Mouse (Mus musculus) heart, embryonic 11.5 days (tissue): ENCODE measurements at regions not wholly inside any gene's neighbourhood (a gene's known extent, or its start where the extent isn't known, plus 50 kb on each side); places are given as distances from the start of the nearest gene placed in this dataset.

Source experiments
- ATAC-seq: fragments of 200-750 bp; cut with Nextera tagmentation; replicated peaks from 2 replicates; pipeline ENCODE4 v1.8.0; 2017; ENCODE audit warnings: moderate library complexity; ENCODE audit not compliant: insufficient number of reproducible peaks, low FRiP score, low TSS enrichment
- H3K27ac ChIP-seq: fragments of 300-500 bp; sonication (generic); 2 replicates; pipeline ENCODE4 v1.5.1; 2014; ENCODE audit warnings: mild to moderate bottlenecking, low read depth, low read length
- H3K27me3 ChIP-seq: fragments of 300-500 bp; sonication (generic); 2 replicates; pipeline ENCODE4 v1.6.1; 2014; ENCODE audit warnings: mild to moderate bottlenecking, low read length, mixed read lengths; ENCODE audit not compliant: control insufficient read depth, insufficient read depth
- H3K36me3 ChIP-seq: fragments of 300-500 bp; sonication (generic); 2 replicates; pipeline ENCODE4 v1.6.1; 2014; ENCODE audit warnings: mild to moderate bottlenecking, low read length, moderate library complexity, mixed read lengths; ENCODE audit not compliant: control insufficient read depth, insufficient read depth
- H3K4me1 ChIP-seq: fragments of 300-500 bp; sonication (generic); 2 replicates; pipeline ENCODE4 v1.6.1; 2014; ENCODE audit warnings: low read length; ENCODE audit not compliant: control insufficient read depth, insufficient read depth
- H3K4me2 ChIP-seq: fragments of 300-500 bp; sonication (generic); 2 replicates; pipeline ENCODE4 v1.6.1; 2014; ENCODE audit warnings: mild to moderate bottlenecking, moderate library complexity
- H3K4me3 ChIP-seq: fragments of 300-500 bp; sonication (generic); 2 replicates; pipeline ENCODE4 v1.5.1; 2014; ENCODE audit warnings: low read depth, low read length
- H3K9ac ChIP-seq: fragments of 300-500 bp; sonication (generic); 2 replicates; pipeline ENCODE4 v1.6.1; 2014; ENCODE audit warnings: mild to moderate bottlenecking, low read depth, low read length, moderate library complexity
- H3K9me3 ChIP-seq: fragments of 300-500 bp; sonication (generic); replicated peaks from 2 replicates; pipeline ENCODE4 v1.6.1; 2016; ENCODE audit warnings: low read length; ENCODE audit not compliant: control insufficient read depth
- WGBS: fragments of 180-500 bp; shearing (Covaris S2); extraction: QIAGEN DNeasy Blood & Tissue Kit; methylation state at CpG from one replicate; pipeline ENCODE4 v1.1.7; 2014; ENCODE audit not compliant: insufficient replicate concordance; 5-methylcytosine and 5-hydroxymethylcytosine counted together

DNA sequence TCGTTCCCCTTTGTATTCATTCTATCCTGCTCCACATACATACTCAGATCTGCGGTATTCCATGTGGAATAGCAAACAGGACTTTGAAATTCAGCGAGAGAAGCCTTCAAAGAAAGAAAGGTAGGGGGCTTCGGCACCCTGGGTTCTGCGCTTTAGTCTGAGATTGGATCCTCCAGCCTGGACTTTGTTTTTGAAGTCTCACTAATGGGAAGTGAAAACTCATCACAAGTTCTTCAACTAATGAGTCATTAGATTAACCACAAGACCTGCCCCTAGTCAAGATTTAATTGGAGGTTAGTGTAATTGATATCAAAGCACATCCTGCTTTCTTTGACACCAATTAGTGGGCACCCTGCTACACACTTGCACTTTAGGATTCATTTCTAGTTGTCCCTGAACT lies 492.5 kb upstream of the Zfp960 start:
- H3K27me3 ChIP-seq = no peaks in the 10 kb centered on the region
- no peak overlapping the region for H3K4me2 ChIP-seq
- H3K36me3 ChIP-seq = no peaks in the 10 kb centered on the region
- WGBS = 53% methylated on average over 5 of the region's 5 CpGs
- no peak overlapping the region for H3K27ac ChIP-seq
- H3K9ac ChIP-seq = no peak overlapping the region
- H3K4me1 ChIP-seq = no peaks in the 10 kb centered on the region
- no peak overlapping the region for H3K4me3 ChIP-seq
- H3K9me3 ChIP-seq = no peaks in the 10 kb centered on the region
- ATAC-seq = no peak

DNA sequence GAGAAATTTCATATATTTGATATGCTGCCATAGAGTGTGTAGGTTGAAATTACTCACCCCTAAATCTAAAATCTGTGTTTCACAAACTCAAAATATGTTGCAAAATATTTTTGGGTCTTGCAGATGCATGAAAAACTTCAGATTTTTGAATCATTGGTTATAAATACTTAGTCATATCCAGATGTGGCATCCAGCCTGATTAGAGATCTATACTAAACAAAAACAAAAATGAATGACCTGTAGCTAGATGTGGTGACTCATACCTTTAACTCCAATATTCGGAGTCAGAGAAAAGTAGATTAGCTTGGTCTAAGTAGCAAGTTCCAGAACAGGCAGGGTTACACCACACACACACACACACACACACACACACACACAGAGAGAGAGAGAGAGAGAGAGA lies 475.1 kb upstream of the Zfp960 start:
- no peak overlapping the region for H3K4me3 ChIP-seq
- H3K9me3 ChIP-seq = no peaks in the 10 kb centered on the region
- ATAC-seq = no peak
- no peak overlapping the region for H3K4me2 ChIP-seq
- no peaks in the 10 kb centered on the region for H3K4me1 ChIP-seq
- H3K36me3 ChIP-seq = no peaks in the 10 kb centered on the region
- no peaks in the 10 kb centered on the region for H3K27me3 ChIP-seq
- H3K9ac ChIP-seq = no peak overlapping the region
- H3K27ac ChIP-seq = no peak overlapping the region
- 62% methylated on average over 1 of the region's 1 CpGs for WGBS

DNA sequence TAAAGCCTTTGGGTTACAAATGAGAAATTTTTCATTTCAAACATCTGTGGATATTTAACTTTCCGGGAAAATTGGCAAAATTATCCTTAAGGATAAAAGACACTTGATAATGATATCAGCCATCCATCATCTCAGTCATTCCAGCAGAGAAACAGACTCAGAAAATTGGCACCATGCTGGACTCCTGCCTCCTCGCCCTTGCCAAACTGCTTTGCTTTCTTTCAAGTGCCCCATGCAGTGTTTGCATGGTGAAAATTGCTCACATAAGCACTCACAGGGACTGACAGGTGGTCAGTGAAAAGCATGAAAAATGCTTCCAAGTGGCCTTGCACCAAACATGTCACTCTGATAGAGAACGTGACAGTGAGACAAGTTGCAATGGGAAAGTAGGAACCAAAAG lies 464.2 kb upstream of the Zfp960 start:
- Histone ChIP-seq H3K4me1 (no peaks in the 10 kb centered on the region), H3K4me2 (no peak overlapping the region), H3K27me3 (no peaks in the 10 kb centered on the region), H3K27ac (no peak overlapping the region), H3K9me3 (no peaks in the 10 kb centered on the region), H3K4me3 (no peak overlapping the region), H3K9ac (no peak overlapping the region), H3K36me3 (no peaks in the 10 kb centered on the region)
- 46% methylated on average over 3 of the region's 3 CpGs for WGBS
- ATAC-seq = no peak

DNA sequence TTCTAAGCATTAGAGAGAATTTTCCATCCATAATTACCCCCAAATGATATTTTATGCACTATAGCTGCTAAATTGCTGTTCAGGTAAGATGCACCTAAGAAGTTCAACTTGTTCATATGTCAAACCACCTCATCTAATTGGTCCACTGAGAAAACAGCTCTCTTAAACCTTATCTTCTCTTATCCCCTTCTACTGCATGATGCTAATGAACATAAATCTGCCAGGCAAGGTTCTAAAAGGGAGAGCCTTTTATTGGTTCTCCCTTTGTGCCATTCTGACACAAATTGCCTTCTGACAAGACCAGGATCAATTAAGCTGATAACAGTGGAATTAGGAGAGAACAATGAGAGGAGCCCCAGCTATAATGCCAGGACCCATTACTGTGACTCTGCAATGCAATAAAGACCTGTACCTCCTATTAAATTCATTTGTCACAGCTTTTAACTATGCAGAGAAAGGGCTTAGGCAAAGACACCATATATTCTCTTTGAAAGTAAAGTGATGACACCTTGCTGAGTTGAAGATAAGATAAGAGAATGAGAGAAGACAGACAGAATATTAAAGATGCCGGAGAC lies 451.4 kb upstream of the Zfp960 start:
- H3K27me3 ChIP-seq = no peaks in the 10 kb centered on the region
- H3K4me2 ChIP-seq = no peak overlapping the region
- no peak overlapping the region for H3K9ac ChIP-seq
- H3K27ac ChIP-seq = no peak overlapping the region
- ATAC-seq = no peak
- no peaks in the 10 kb centered on the region for H3K36me3 ChIP-seq
- no peaks in the 10 kb centered on the region for H3K4me1 ChIP-seq
- no peak overlapping the region for H3K4me3 ChIP-seq
- H3K9me3 ChIP-seq = no peaks in the 10 kb centered on the region
- 34% methylated on average over 1 of the region's 1 CpGs for WGBS

DNA sequence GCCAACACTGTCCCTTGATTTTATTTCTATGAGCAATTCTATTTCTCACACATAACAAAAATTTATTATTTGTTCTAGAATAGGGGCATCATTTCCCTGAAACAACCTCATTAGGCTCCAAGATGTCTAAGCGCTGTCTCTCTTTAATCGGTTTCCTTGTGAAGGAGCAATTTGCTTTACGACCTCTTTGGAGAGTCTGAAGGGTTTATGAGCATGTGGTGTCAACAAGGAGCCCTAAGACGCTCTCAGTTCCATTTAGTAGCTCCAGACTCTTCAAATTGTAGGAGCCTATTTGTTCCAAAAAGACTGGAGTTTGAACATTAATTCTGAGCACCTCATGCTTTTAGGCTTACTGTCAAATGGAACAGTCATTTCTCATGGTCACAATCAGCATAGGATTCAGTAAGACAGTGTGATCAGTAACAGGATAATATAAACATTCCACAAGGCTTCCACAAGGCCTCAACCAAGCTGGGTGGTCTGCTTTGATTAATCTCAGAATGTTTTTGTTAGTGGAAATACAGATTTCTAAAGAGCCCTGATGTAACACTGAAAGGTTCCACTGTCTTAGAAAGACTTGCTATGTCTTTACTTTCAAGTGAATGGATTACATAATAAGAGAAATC lies 441.9 kb upstream of the Zfp960 start:
- no peak overlapping the region for H3K4me3 ChIP-seq
- no peak overlapping the region for H3K9ac ChIP-seq
- ATAC-seq = no peak
- no peaks in the 10 kb centered on the region for H3K27me3 ChIP-seq
- H3K4me2 ChIP-seq = no peak overlapping the region
- no peak overlapping the region for H3K27ac ChIP-seq
- H3K9me3 ChIP-seq = no peaks in the 10 kb centered on the region
- 69% methylated on average over 4 of the region's 4 CpGs for WGBS
- no peaks in the 10 kb centered on the region for H3K4me1 ChIP-seq
- no peaks in the 10 kb centered on the region for H3K36me3 ChIP-seq

DNA sequence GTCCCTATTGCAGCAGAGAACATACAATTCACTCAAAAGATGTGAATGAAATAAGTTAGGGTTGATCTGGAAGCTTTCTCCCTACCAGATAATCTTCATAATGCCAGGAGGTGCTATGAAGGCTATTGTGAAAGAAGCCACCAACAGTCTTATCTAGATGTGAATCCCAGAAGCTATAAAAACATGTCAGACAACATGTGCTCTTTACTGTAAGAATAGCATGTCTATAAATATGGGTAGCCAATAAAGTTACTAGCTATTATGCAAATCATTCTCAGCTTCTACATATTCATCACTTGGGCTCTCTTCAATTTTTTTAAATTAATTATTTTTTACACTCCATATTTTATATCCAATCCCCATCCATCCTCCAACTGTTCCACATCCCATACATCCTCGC lies 434.1 kb upstream of the Zfp960 start:
- H3K9me3 ChIP-seq = no peaks in the 10 kb centered on the region
- no peaks in the 10 kb centered on the region for H3K4me1 ChIP-seq
- no peak overlapping the region for H3K4me3 ChIP-seq
- no peak for ATAC-seq
- H3K27me3 ChIP-seq = no peaks in the 10 kb centered on the region
- 55% methylated on average over 1 of the region's 1 CpGs for WGBS
- no peak overlapping the region for H3K9ac ChIP-seq
- no peak overlapping the region for H3K27ac ChIP-seq
- no peaks in the 10 kb centered on the region for H3K36me3 ChIP-seq
- no peak overlapping the region for H3K4me2 ChIP-seq

DNA sequence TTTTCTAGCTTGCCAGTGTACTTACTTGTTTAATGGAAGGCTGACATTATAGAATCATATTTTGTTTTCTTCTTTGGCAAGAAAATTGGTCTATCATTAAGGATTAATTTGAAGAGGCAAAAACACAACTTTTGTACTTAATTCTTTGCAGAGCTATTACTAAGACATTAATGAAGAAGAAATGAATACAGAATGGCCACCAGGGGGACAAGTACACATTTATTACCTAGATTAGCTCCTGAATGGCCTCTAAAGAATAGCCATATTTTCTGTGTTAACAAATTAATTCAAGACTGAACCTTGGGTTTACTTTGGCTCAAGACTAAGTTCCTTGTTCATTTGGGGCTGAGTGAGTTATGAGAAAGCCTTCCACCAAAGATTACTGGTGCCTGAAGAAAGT lies 430.5 kb upstream of the Zfp960 start:
- ATAC-seq = no peak
- no peaks in the 10 kb centered on the region for H3K36me3 ChIP-seq
- no peaks in the 10 kb centered on the region for H3K4me1 ChIP-seq
- no peak overlapping the region for H3K9ac ChIP-seq
- H3K27me3 ChIP-seq = no peaks in the 10 kb centered on the region
- H3K4me3 ChIP-seq = no peak overlapping the region
- H3K27ac ChIP-seq = no peak overlapping the region
- H3K9me3 ChIP-seq = no peaks in the 10 kb centered on the region
- no peak overlapping the region for H3K4me2 ChIP-seq

DNA sequence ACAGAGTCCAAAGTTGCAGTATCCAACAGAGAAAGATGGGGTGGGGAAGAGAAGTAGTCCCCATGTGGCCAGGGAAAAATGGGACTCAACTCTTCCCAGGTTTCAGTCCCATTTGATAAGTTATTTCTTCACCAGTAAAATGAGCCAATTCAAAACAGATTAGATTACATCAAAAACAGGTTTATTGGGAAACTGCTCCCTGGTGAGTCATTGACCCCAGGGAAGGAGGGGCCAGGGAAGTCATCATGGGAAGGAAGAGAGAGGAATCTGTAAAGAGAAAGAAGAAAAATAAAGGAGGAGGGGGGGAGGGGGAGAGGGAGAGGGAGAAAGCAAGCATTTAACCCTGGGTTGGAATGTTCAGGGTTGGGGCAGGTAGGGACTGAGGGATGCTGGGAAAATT lies 426.4 kb upstream of the Zfp960 start:
- no peak for ATAC-seq
- no peak overlapping the region for H3K27ac ChIP-seq
- H3K9ac ChIP-seq = no peak overlapping the region

DNA sequence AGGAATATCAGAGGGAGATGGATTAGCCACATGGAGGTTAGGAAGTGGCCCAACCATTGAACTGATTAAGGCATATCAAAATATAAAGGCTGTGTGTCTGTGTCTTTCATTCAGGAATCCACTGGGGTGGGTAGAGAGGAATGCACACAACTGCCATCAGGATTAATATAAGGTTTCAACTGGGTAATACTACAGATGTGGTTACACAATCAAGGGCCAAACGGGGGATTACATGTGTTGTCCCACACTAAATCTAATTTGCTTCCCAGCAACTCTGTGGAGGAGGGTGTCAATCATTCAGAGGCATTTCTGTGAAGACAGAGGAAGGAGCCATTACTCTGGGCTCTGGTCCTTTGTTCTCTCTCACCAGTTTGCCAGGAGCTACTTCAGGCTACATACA lies 416.0 kb upstream of the Zfp960 start:
- WGBS = 81% methylated on average over 1 of the region's 1 CpGs
- Histone ChIP-seq H3K4me3 (no peak overlapping the region), H3K9me3 (no peaks in the 10 kb centered on the region), H3K27me3 (no peaks in the 10 kb centered on the region), H3K9ac (no peak overlapping the region), H3K36me3 (no peaks in the 10 kb centered on the region), H3K4me2 (no peak overlapping the region), H3K4me1 (no peaks in the 10 kb centered on the region), H3K27ac (no peak overlapping the region)
- no peak for ATAC-seq

More for the DNA sequence above, 426.4 kb upstream of the Zfp960 start:
- Histone ChIP-seq H3K36me3 (no peaks in the 10 kb centered on the region), H3K9me3 (no peaks in the 10 kb centered on the region), H3K4me1 (no peaks in the 10 kb centered on the region), H3K4me2 (no peak overlapping the region), H3K27me3 (no peaks in the 10 kb centered on the region), H3K4me3 (no peak overlapping the region)
